Mouse (Mus musculus) brain, embryonic 18.5 days (tissue): ENCODE data around the gene Acp4.
"Not testable (repeated sequence)": the region's sequence is repeated elsewhere in the genome, so short reads cannot be mapped to it uniquely, and the experiment has no call there.

Experiments used
- DNase-seq: peaks from one replicate; pipeline ENCODE4 v3.0.0-alpha.2; 2012; ENCODE audit warnings: low read depth, low spot score

The Acp4 gene

GRCm38 (mm10) chr7:44262791-44263643 lies 5.8 kb upstream of the Acp4 start:
- DNase-seq, result peak; percentile 88

GRCm38 (mm10) chr7:44261147-44261546 lies 4.0 kb upstream of the Acp4 start, which contains the start of gene Gm15517:
Gm15517 (plus strand) TSS chr7:44261447.
- DNase-seq, result no peak

DNA sequence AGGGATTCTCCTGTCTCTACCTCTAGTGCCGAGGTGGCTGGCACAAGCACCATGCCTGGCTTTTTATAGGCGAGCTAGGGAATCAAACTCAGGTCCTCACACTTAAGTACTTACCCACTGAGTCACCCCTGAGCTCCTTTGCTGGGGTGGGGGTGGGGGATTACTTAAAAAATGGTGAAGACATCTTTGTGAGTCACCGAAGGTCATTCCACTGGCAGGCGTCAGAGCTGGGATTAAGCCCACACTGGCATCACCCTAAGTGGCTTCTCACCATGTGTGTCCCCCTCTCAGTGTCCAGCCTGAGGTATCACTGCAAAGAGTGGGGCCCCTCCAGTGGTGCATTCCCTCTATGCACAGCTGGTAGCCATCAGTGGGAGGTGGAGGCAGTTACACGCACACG lies 3.2 kb upstream of the Acp4 start:
- no peak for DNase-seq

DNA sequence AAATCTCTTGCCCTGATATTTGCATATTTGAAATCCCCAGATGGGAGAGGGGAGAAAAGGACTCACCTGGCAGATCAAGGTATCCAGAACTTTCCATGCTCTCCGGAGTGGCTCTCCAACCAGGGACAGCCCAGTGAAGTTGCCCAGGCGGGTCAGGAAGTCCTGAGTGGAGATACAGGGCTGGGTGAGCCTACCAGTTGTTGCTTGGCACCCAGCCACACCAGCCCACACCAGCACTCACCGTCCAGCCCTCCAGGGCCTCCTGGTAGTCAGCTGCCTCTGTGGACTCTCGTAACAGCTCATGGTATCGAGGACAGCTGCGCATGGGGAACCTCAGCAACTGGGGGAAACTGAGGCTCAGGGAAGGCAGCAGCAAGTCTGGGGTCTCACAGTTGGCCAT lies 2.2 kb downstream of the Acp4 start:
- DNase-seq, result no peak

- no peak for DNase-seq
Observed at GRCm38 (mm10) chr7:44253023-44253616, 4.1 kb downstream of the Acp4 start.

GRCm38 (mm10) chr7:44250732-44251275 lies 6.4 kb downstream of the Acp4 start:
- not testable (repeated sequence) for DNase-seq

DNA sequence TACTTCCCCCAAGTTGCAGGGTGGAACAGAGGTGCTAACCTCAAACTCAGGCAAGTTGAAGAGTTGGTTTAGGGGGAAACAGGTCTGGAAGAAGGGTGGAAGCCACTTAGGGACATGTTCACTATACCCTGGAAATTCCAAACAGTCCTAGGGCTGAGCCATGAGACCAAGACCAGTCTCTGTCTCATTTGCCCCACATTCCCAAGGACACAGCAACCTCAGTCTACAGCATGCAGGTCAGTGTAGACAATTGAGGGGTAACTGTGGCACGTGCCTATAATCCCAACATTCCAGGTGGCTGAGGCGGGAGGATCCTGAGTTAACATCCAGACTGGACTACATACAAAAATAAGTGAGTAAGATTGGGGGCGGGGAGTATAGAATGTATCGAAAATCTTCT lies 7.9 kb downstream of the Acp4 start:
- DNase-seq, result no peak

GRCm38 (mm10) chr7:44247971-44248370 lies 9.2 kb downstream of the Acp4 start:
- no peak for DNase-seq

GRCm38 (mm10) chr7:44246984-44247470 lies 10.2 kb downstream of the Acp4 start:
- DNase-seq, result peak; percentile 64

DNA sequence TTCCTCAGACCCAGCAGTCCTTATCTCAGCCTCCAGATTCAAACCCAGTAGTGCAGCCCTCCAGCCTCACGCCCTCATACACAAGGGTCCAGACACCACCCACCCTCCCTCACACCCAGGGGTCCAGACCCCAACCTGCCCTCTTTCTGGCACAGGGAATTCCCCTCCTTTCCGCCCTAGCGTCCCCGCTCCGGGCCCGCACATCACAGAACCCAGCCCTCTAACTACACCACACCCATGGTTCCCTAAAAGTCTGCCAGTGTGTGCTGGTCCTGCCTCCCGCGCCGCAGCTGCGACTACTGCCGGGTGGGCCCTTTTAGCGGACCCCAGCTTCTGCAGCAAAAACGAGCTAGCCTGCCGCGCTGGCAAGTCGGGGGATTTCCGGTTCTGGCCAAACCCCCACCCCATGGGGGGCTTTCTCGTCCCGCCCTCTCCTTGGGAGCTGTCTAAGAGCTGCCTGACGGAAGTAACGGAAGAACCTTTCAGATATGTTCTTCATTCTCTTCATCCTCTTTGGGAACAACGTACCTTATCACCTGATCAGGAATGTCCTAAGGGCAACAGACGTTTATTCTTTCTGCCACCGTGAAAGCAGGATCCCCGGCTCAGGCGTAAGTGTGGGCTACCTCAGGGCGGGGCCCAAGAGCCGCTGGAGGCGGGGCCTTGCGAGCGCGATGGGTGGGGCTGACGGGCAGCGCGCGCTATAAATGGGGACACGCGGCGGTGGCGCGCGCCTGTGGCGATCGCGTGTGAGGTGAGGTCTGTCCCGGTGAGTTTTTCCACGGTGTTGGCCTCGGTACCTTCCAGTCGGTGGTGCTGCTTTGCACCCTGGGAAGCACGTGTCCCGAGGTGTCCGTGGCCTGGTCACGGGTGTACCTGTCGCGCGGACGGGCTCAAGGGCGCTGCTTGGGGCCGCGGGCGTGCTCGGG lies 10.9 kb downstream of the Acp4 start, which contains the start of the genes 1700028J19Rik and 2410002F23Rik:
Gene 1700028J19Rik (minus strand): TSS at position 641 of the 929 bp plus-strand sequence.
Gene 2410002F23Rik (plus strand): TSS at position 668 of the 929 bp plus-strand sequence.
- peak; percentile 87 for DNase-seq

- no peak for DNase-seq
Observed at GRCm38 (mm10) chr7:44244080-44244479, 13.1 kb downstream of the Acp4 start.

DNA sequence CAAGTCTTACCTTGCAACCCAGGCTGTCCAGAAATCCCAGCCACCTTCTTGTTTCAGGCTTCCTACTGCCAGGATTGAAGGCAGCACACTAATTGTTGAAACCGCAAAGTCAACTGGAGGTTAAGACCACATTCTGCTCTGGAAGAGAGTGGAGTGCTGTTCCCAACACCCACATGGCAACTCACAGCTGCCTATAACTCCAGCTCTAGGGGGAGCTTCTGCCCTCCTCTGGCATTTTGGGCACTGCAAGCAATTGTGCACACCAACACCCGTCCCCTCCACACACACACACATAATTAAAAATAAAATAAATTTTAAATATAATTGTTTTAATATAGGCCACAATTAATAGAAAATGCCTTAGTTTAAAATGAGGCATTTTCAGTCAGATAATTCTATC lies 16.0 kb downstream of the Acp4 start:
- DNase-seq, result no peak

DNA sequence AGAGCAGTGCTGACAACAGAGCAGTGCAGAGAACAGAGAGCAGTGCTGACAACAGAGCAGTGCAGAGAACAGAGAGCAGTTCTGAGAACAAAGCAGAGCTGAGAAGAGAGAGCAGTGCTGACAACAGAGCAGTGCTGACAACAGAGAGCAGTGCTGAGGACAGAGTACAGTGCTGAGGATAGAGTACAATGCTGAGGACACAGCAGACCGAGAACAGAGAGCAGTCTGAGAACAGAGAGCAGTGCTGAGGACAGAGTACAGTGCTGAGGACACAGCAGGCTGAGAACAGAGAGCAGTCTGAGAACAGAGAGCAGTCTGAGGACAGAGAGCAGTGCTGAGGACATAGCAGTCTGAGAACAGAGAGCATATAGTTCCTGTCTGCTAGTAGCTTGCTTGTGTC lies 16.5 kb downstream of the Acp4 start:
- DNase-seq, result no peak

DNA sequence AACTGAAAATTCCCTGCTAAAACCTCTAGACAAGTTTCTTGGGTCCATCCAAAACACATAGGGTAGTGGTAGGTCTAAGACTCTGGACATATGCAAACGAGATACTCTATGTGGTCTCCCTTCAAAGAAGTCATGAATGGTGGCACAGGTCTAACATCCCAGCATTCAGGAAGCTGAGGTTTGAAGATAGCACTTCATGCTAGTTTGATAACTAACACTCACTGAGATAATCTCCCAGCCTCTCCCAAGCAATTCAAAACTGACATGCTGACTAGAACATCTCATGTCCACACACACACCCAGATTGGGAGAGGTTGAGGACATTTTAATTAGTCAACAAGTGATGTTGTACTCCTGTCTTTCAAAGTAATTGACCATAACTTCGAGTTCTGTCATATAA lies 17.3 kb downstream of the Acp4 start:
- no peak for DNase-seq

DNA sequence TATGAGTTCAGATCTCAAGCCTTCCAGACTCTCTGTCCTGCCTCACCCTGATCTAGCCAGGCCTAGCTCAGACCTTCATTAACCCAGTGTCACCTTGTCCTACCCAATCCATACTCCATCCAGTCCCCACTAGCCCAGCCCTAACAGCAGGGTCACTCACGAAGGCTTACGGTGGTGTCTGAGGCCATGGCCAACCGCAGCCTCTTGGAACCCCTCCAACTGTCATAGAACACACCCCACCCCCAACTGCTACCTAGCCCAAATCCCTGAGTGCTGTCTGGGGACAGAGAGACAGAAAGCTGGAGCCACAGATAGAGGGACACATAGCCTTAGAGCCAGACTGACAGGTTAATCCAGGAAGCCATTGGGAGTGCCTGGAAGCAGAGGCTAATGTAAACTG lies 21.3 kb downstream of the Acp4 start, which contains the start of gene Gm36864:
Gene Gm36864 (plus strand): TSS at position 269 of the 400 bp plus-strand sequence.
- DNase-seq, result no peak

GRCm38 (mm10) chr7:44225076-44225475 lies 32.1 kb downstream of the Acp4 start, which contains the start of gene Klk1:
Klk1 (plus strand) TSS chr7:44225360.
- DNase-seq, result no peak

GRCm38 (mm10) chr7:44222335-44222734 lies 34.8 kb downstream of the Acp4 start:
- not testable (repeated sequence) for DNase-seq

GRCm38 (mm10) chr7:44221601-44222000 lies 35.6 kb downstream of the Acp4 start:
- not testable (repeated sequence) for DNase-seq

DNA sequence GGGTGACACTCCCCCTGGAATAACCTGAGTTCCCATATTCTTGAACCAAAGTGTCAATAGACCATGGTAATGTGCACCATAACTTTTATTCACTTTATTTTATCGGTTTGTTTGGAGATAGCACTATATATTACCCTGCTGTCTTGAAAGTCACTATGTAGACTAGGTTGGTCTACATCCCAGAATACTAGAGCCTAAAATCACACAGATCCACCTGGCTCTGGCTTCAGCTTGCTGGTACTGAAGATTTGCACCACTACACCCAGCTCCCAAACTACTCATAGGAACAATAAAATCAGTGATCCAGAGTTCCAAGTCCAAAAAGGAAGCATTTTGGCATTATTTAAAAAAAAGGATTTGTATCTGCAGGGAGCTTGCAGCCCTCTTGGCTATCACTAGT lies 41.5 kb downstream of the Acp4 start, which contains the start of gene Klk1b5:
Gene Klk1b5 (plus strand): TSS at position 301 of the 400 bp plus-strand sequence.
- DNase-seq, result no peak

DNA sequence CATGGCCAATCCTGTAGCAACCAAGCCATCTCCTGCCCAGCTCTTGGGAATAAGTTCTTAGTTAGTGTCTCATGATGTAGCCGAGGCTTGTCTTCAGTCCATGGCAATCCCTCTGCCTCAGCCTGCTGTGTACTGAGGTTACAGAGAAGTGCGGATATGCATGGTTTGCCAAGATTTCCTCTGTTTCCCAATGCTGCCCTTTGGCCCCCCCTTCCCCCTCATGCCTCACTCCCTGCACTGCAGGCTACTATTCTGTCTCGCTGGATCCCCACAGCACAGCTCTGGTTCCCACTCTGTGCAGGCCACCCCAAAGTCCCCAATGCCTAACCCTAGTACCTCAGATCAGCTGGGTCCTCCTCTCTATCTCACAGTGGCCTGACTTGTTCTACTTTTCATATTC lies 48.9 kb downstream of the Acp4 start:
- DNase-seq, result no peak

DNA sequence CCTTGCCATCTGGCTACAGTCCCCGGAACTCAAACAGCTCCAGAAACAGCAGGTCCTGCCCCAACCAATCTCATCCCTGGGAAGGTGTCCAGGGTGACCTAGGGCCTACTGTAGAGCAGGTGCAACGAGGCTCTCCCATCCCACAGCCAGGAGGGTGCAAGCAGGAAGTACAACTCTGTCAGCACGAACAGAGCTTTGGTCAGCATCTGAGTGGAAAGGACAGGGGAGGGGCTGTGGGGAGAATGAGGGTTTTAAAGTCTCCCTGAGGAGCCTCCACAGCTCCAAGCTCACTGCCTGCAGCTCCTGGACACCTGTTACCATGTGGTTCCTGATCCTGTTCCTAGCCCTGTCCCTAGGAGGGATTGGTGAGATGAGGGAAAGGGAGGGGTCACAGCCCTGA lies 50.0 kb downstream of the Acp4 start, which contains the start of gene Klk1b4:
Gene Klk1b4 (plus strand): TSS at position 301 of the 400 bp plus-strand sequence.
- DNase-seq, result not testable (repeated sequence)
